Comparison of ENCODE assay signal across 19 mouse cellular contexts in the genomic region with DNA sequence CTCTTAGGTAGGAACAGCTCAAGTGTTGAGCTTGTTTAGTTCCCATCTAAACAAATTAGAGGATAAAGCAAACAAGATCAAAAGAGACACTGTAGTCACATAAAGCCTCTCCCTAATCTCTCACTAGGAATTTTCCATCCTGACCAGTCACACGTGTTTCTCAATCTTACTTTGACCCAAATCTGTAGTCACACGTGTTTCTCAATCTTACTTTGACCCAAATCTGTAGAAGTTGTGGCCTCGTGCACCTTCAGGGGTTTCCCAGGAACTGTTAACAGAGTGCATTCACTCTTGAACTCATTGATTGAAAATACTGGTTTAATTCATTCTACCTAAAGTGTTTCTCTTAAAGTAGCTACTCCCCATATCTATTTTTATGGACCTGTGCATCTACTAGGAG. TPM values are rescaled to one million over a fixed set of nuclear protein-coding genes. Genes with fewer than 3 reads are reported as not detected.
DNase-seq lines count a peak whose midpoint lies in the region; TF ChIP-seq lines count a peak whose summit lies in the region.
"Not testable (repeated sequence)": the region's sequence is repeated elsewhere in the genome, so short reads cannot be mapped to it uniquely, and the experiment has no call there.
"Had no signal": no experiment of that assay in that cellular context is flagged by ENCODE, and none has a peak within 500 bp of the region (broad histone marks: within the 10 kb centered on the region; RNA-seq: fewer than 3 reads in every experiment).

No protein-coding gene starts in this region.

- not testable (repeated sequence) for H3K4me3 ChIP-seq in CH12.LX (replicated peaks in 1 of 3; ENCODE audit: low read depth in 2 of 3, low read length in 2 of 3, poor library complexity in 1 of 3)

- not testable (repeated sequence) for H3K9me3 ChIP-seq in CH12.LX (replicated peaks; ENCODE audit: low read length)

- peak; percentile 67 for TF ChIP-seq EP300 in CH12.LX (IDR thresholded peaks at IDR 0.05; ENCODE audit: low read length)

- H3K36me3 ChIP-seq in CH12.LX (replicated peaks in 1 of 2; ENCODE audit: control insufficient read depth in 1 of 2, insufficient read depth in 1 of 2, low read length in 1 of 2) = not testable (repeated sequence)

- in situ Hi-C loops in CH12.LX (cut with MboI; ENCODE audit: low pct_ligation_motif_present, low pct_unique_long_range_greater_than_20kb, low sequenced_read_pairs) = not testable (repeated sequence)

- TF ChIP-seq CTCF in CH12.LX (conservative IDR thresholded peaks at IDR 0.05 in 1 of 2, IDR thresholded peaks at IDR 0.05 in 1 of 2; ENCODE audit: low read depth in 2 of 2, low read length in 2 of 2) = not testable (repeated sequence)

- peaks cover 5 to 25% of the 10 kb centered on the region in 2 experiments; a peak in 3 of 4 replicates for H3K4me1 ChIP-seq in CH12.LX (ENCODE audit: control insufficient read depth in 1 of 2, insufficient read depth in 2 of 2)

- dilution Hi-C loops in CH12.LX (cut with MboI; ENCODE audit: extremely low pct_ligation_motif_present, extremely low pct_unique_long_range_greater_than_20kb, low sequenced_read_pairs) = not testable (repeated sequence)

- TF ChIP-seq RAD21 in CH12.LX (IDR thresholded peaks at IDR 0.05; ENCODE audit: low read depth, low read length) = not testable (repeated sequence)

- not testable (repeated sequence) for H3K4me2 ChIP-seq in CH12.LX (ENCODE audit: insufficient read depth, low read depth, poor library complexity, severe bottlenecking)

- H3K27ac ChIP-seq in CH12.LX (ENCODE audit: insufficient read depth, low read depth) = not testable (repeated sequence)

- H3K9ac ChIP-seq in CH12.LX (ENCODE audit: insufficient read depth, low read depth) = not testable (repeated sequence)

- not testable (repeated sequence) for TF ChIP-seq POLR2A in CH12.LX (IDR thresholded peaks at IDR 0.05; ENCODE audit: low read depth, low read length)

- H3K27me3 ChIP-seq in CH12.LX (replicated peaks) = not testable (repeated sequence)

- H3K79me2 ChIP-seq in CH12.LX (replicated peaks; ENCODE audit: control insufficient read depth, extremely low read depth, insufficient read depth, poor library complexity, severe bottlenecking) = not testable (repeated sequence)

- DNase-seq in CH12.LX (ENCODE audit: extremely low read depth) = peak; percentile 66
- peak; percentile 12 for DNase-seq in heart, adult 11 months

TF ChIP-seq in CH12.LX, 34 proteins besides CTCF, POLR2A, EP300 and RAD21:
- TF ChIP-seq KAT2A (IDR thresholded peaks at IDR 0.05; ENCODE audit: insufficient replicate concordance, low read length) (0 out of 2 replicates have a peak, but pooled peaks have one; percentile 28), MAX (IDR thresholded peaks at IDR 0.05; ENCODE audit: low read length) (peak; percentile 81), RCOR1 (conservative IDR thresholded peaks at IDR 0.05; ENCODE audit: low read depth, low read length) (peak; percentile 60; the same call in 1 of the 2 replicates), IRF4 (IDR thresholded peaks at IDR 0.05; ENCODE audit: low read depth, low read length) (peak; percentile 60), ETS1 (conservative IDR thresholded peaks at IDR 0.05; ENCODE audit: low read depth, low read length) (peak; percentile 62), BHLHE40 (IDR thresholded peaks at IDR 0.05; ENCODE audit: low read depth, low read length) (peak; percentile 83), MYC (IDR thresholded peaks at IDR 0.05; ENCODE audit: low read depth, low read length) (peak; percentile 78), TCF12 (IDR thresholded peaks at IDR 0.05; ENCODE audit: low read depth, low read length) (0 out of 2 replicates have a peak, but pooled peaks have one; percentile 56), JUN (IDR thresholded peaks at IDR 0.05; ENCODE audit: insufficient read depth, low read depth, low read length) (peak; percentile 35; the same call in 1 of the 2 replicates)

RNA-seq across cellular contexts. Expression of gene Gm10553, which starts 26.9 kb away (rescaled TPM):
- 1.2 TPM in 1 of 2 replicates, not detected in the other for total RNA-seq in CH12.LX (2012; rRNA removed)
- total RNA-seq in CH12.LX (2014; rRNA removed) = not detected in 2 replicates
- not detected in 2 replicates for polyA plus RNA-seq in CH12.LX (2012; ENCODE audit: insufficient read length, low read depth)
- total RNA-seq: adrenal gland, adult 18-20 months; adrenal gland, adult 2 months; adrenal gland, adult 8-10 months; adrenal gland, postnatal 10 days; adrenal gland, postnatal 14 days; adrenal gland, postnatal 25 days; adrenal gland, postnatal 36 days; adrenal gland, postnatal 4 days; ES-E14; G1E; MEL had no signal
- polyA plus RNA-seq: activated CD4-positive, CD25-positive, alpha-beta regulatory T cell, adult 4 months; adrenal gland, adult 2 months; brain, embryonic 14.5 days; C2C12; CD4-positive, CD25-positive, alpha-beta regulatory T cell, adult 4 months; cerebellum, adult 2 months; G1E; Patski had no signal

RNA-seq across cellular contexts. Expression of gene A530032D15Rik, which starts 36.6 kb away (rescaled TPM):
- 58.6 and 74.4 TPM in 2 replicates for total RNA-seq in CH12.LX (2012; rRNA removed)
- total RNA-seq in CH12.LX (2014; rRNA removed) = 97.2 and 114 TPM in 2 replicates
- 105 TPM in 2 replicates for polyA plus RNA-seq in CH12.LX (2012; ENCODE audit: insufficient read length, low read depth)
- total RNA-seq: adrenal gland, postnatal 25 days; MEL had no signal
- polyA plus RNA-seq: adrenal gland, adult 2 months; brain, embryonic 14.5 days; C2C12; cerebellum, adult 2 months; G1E had no signal
